Mouse (Mus musculus) gastrocnemius, postnatal 25 days (tissue): ENCODE data around the gene Map3k6. TPM values are rescaled to one million over a fixed set of nuclear protein-coding genes. Genes with fewer than 3 reads are reported as not detected.
A peak's percentile ranks its signal among the peaks of the same experiment; 100 is the strongest.

Source experiments
- DNase-seq: peaks from one replicate; pipeline ENCODE4 v3.0.0; 2022
- long read RNA-seq, 2 experiments: library from polyadenylated mRNA; stranded (forward); transcript quantifications; one replicate each; pipeline ENCODE4 v2.0.0; 2021
- total RNA-seq, 2 experiments: library from RNA; stranded (reverse); gene quantifications; 1 replicate in 1 of 2; 2 replicates in 1 of 2; pipeline ENCODE4 v1.2.3; 2021

Map3k6 gene
- total RNA-seq = 10 to 100 TPM in 1 of 2 experiments, 1 to 10 TPM in 1; 5.8 to 12.5 TPM
- long read RNA-seq, experiment 1, full-length matches to known transcripts = 2 of 4 reads
- long read RNA-seq, experiment 1, partial matches to known transcripts = 1 of 4 reads
- long read RNA-seq, experiment 1, other reads (novel, unspliced or antisense) = 1 of 4 reads
- long read RNA-seq, experiment 2, partial matches to known transcripts = 1 of 1 reads
- long read RNA-seq, experiment 2, other reads (novel, unspliced or antisense) = 0 of 1 reads

GRCm38 (mm10) chr4:133240490-133240921, at the start of gene Map3k6:
Gene Map3k6, plus strand, starts transcription at chr4:133240818.
- peak; percentile 95 for DNase-seq

GRCm38 (mm10) chr4:133194482-133194881, 46.1 kb upstream of the Map3k6 start:
- DNase-seq = no peak

- DNase-seq = no peak
Observed at GRCm38 (mm10) chr4:133195014-133195413, 45.6 kb upstream of the Map3k6 start.

- DNase-seq = no peak
Observed at GRCm38 (mm10) chr4:133196136-133196535, 44.5 kb upstream of the Map3k6 start.

GRCm38 (mm10) chr4:133196852-133197251, 43.8 kb upstream of the Map3k6 start:
- DNase-seq = no peak

DNA sequence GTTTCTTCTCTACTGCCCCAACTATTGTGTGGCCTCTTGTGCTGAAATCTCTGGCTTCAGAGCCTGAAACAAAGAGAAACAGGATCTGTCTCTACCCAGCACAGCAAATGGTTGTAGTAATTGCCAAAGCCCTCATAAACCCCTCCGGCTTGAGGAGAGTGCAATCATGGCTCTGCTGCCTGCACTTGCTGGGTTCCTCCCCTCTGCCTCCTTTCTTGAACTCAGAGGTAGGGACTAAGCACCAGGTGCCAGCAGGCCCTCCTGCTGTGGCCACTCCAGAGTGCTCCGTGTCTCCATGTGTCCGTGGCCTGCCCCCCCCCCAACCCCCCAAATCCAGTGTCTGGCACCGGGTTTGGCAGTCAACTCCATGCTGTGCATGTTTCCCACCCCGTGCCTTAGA, 43.3 kb upstream of the Map3k6 start:
- no peak for DNase-seq

DNA sequence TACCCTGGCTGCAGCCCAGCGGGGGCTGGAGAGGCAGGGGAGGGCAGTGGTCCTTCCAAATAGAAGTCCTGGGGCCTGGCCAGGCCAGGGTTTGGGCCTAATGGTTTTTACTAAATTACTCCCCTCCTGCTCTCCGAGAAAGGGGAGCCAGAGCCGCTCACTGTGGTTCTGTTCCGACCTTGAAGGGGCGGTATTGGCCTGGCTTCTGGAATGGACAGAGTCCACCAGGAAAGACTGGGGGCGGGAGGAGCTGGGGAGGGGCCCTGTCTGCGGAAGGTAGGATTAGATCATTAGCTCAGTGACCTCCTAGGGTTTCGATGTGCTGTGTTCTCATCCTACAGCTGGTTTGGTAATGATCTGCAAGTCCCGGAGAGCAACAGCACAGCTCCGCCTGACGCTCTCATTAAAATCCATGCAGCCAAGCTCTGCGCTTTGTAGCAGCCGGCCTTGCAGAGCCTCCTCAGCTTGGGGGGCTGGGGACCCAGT, 42.8 kb upstream of the Map3k6 start:
- DNase-seq = peak; percentile 57

- DNase-seq = no peak
Observed at GRCm38 (mm10) chr4:133198337-133199180, 42.1 kb upstream of the Map3k6 start.

- no peak for DNase-seq
Observed at GRCm38 (mm10) chr4:133199743-133200142, 40.9 kb upstream of the Map3k6 start.

- DNase-seq = peak; percentile 64
Observed at GRCm38 (mm10) chr4:133200343-133200742, 40.3 kb upstream of the Map3k6 start.

DNA sequence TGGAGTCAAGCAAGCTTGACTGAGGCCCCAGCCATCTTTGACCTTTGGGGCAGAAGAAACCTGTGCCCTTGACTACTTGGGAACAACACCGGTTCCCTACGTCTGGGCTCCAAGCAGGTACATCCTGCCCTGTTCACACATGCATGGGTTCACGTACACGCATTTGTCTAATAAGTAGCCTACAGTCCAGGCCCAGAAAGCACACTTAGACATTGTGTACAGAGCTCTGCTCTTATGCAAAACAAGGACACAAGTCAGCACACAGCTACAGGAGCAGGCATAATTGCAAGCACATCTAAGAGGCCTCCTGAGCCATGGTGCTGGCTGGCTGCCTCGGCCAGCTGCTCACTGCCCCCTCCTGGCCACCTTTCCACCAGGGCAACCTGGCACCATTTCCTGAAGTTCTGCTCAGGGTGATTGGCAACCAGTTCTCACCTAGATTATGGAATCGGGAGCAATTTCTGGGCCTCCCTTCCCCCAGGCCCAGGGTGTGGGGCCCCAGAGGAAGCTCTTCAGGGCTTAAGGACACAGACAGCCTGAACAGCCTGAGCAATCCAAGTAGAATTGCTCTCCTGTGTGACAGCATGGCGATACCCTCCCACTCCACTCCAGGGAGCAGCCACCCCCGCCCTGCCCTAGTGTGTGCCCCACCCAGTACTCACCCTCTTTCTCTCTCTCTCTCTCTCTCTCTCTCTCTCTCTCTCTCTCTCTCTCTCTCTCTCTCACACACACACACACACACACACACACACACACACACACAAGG, 39.4 kb upstream of the Map3k6 start:
- peak; percentile 75 for DNase-seq

GRCm38 (mm10) chr4:133202254-133202653, 38.4 kb upstream of the Map3k6 start:
- DNase-seq = no peak

DNA sequence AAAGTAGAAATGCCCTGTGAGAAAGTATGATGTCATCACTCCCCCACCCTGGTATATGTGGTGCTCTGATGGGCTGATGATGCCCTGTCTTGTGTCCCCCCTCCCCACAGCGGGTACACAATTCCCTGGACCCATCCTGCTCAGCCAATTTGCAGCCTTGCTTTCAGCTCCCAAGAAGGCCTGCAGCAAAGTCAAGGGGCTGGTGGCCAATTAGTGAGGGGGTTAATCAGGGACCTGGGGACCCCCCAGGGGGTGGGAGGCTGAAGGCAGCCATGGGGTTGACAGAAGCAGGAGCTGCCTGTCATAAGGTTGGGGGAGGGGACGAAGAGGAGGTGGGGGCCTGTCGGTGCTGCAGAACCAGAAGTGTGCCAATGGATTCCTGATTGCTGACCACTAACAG, 37.0 kb upstream of the Map3k6 start:
- no peak for DNase-seq

GRCm38 (mm10) chr4:133204379-133204778, 36.2 kb upstream of the Map3k6 start:
- no peak for DNase-seq

DNA sequence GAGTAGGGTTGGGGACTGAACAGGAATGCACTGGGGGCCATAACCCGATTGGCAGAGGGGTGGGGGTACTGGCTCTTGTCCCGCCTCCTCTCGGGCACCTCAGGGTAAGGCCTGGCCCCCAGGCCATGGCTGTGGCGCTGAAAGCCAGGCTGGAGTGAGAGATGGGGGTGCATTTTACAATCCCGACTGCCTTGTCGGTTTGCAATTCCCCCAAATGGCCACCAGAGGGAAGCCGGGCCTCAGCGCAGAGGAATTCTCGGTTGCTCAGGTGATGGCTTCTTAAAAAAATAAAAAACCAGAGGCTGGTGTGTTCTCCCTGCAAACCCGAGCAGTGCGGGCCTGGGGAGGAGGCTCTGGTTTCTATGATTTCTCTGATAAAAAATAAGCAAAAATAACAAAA, 31.3 kb upstream of the Map3k6 start:
- no peak for DNase-seq

DNA sequence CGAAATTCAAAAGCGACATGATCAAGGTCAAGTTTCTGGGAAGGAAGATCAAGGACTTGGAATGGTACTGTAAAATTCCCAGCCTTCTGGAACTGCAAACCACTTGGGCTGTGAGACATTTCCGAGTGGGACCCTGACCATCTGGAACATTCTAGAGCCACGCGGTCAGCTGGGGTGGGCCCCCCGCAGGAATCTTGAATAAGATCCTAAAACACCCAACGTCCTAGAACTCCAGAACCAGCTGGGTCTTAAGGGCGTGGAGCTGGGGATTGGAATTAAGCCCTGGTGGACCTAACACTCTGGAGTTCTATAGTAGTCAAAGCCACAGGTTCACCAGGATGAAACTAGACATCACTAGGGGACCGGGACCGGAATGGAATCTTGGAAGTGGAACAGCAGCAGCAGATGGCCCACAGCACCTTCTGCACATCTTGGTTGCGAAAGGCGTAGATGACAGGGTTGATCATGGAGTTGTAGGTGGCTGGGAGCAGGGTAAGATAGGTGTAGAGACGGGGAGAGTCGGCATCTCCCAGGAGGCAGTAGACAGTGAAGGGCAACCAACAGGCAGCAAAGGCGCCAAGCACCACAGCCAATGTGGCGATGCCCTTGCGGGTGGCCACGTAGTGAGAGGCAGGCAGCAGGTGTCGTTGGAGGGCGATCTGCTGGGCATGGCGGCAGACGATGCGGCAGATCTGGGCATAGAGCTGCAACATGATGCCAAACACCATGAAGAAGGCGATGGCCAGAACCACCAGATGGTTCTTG, 30.4 kb upstream of the Map3k6 start:
- no peak for DNase-seq

DNA sequence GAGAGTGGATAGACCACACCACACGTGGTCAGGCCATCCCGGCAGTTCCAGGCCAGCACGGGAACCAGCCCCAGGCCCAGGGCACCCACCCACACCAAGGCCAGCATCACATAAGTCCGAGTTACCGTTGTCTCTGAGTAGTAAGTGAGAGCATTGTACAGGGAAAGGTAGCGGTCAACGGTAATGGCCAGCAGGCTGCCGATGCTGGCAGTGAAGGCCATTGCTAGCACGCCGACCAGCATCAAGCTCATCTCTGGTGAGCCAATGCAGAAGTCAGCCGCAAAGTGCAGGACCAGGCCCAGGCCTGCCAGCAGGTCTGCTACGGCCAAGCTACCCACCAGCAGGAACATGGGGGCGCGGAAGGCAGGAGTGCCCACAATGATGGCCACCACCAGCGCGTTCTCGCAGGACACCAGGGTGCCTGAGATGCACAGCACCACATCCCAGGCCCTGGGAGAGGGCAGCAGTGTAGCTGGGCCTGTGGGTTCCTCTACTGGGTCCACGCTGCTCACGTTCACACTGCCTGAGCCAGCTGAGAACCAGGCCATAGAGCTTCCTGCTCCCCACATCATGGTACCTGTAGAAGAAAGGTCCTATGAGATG, 29.7 kb upstream of the Map3k6 start:
- no peak for DNase-seq

GRCm38 (mm10) chr4:133211751-133212561, 28.7 kb upstream of the Map3k6 start, which contains the start of the genes Cd164l2 and Gpr3:
Gene Cd164l2, plus strand, starts transcription at chr4:133212131.
Gene Gpr3, minus strand, starts transcription at chr4:133212536.
- no peak for DNase-seq

- DNase-seq = peak; percentile 79
Observed at GRCm38 (mm10) chr4:133212562-133213267, 27.9 kb upstream of the Map3k6 start.

- DNase-seq = no peak
Observed at GRCm38 (mm10) chr4:133213268-133213590, 27.4 kb upstream of the Map3k6 start.
